Mouse (Mus musculus) embryonic facial prominence, embryonic 12.5 days (tissue): ENCODE data around the gene Abr. TPM values are rescaled to one million over a fixed set of nuclear protein-coding genes. Genes with fewer than 3 reads are reported as not detected.
A peak's percentile ranks its signal among the peaks of the same experiment; 100 is the strongest.

Experiments
- ATAC-seq: fragments of 200-750 bp; cut with Nextera tagmentation; 2 replicates; pipeline ENCODE4 v1.8.0; 2017; ENCODE audit not compliant: insufficient number of reproducible peaks, insufficient read depth, low FRiP score, low TSS enrichment
- H3K27ac ChIP-seq: fragments of 300-500 bp; sonication (generic); 2 replicates; pipeline ENCODE4 v1.5.1; 2016; ENCODE audit warnings: mild to moderate bottlenecking
- H3K27me3 ChIP-seq: fragments of 300-500 bp; sonication (generic); 2 replicates; pipeline ENCODE4 v1.6.1; 2016; ENCODE audit warnings: mild to moderate bottlenecking, moderate library complexity
- H3K36me3 ChIP-seq: fragments of 300-500 bp; sonication (generic); 2 replicates; pipeline ENCODE4 v1.6.1; 2016; ENCODE audit warnings: mild to moderate bottlenecking
- H3K4me1 ChIP-seq: fragments of 300-500 bp; sonication (generic); 2 replicates; pipeline ENCODE4 v1.6.1; 2016
- H3K4me2 ChIP-seq: fragments of 300-500 bp; sonication (generic); replicated peaks from 2 replicates; pipeline ENCODE4 v1.6.1; 2016; ENCODE audit warnings: mild to moderate bottlenecking, moderate library complexity
- H3K4me3 ChIP-seq: fragments of 300-500 bp; sonication (generic); 2 replicates; pipeline ENCODE4 v1.5.1; 2016; ENCODE audit warnings: mild to moderate bottlenecking
- H3K9ac ChIP-seq: fragments of 300-500 bp; sonication (generic); 2 replicates; pipeline ENCODE4 v1.6.1; 2016; ENCODE audit warnings: mild to moderate bottlenecking, moderate library complexity
- H3K9me3 ChIP-seq: fragments of 300-500 bp; sonication (generic); 2 replicates; pipeline ENCODE4 v1.6.1; 2016; ENCODE audit warnings: mild to moderate bottlenecking, moderate library complexity
- WGBS: fragments of 180-500 bp; shearing (Covaris S2); methylation state at CpG from one replicate; pipeline ENCODE4 v1.1.7; 2016; 5-methylcytosine and 5-hydroxymethylcytosine counted together
- polyA plus RNA-seq: library from polyadenylated mRNA; unstranded; fragments of >200 nt; fragmentation: Nextera tagmentation; extraction: Ambion mirVana; gene quantifications from 2 replicates; pipeline ENCODE4 v1.2.1, GENCODE M21; 2016

The Abr gene
- polyA plus RNA-seq, 1 experiment from 2014 or later, result 46.7 TPM

DNA sequence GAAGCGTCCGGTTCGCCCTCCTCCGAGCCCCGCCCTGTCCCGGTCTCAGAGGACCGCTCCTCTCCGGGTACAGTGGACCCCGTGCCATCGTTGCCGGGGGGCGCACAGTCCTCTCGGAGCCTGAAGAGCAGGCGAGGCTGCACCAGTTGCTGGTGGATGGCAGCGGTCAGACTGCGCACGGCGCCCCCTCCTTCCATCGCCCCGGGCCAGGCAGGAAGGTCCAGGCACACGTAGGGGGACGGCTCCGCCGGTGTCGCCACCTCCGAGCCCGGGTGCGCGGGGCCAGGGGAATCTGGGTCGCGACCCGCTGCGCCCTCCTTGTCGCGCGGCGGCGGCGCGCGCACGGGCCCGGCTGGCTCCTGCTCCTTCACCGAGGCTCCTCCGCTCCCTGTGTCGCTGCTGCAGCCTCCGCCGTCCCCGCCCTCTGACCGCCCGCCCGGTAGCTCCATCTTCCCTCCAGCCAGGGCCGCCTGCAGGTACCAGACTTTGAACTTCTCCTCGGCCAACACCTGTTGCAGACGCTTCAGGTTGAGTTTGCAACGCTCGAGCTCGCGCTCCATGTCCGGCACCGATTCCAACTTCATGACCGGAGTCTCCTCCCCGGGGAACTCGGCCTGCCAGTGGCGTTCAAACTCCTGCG lies 572 bp upstream of the Abr start:
- Histone ChIP-seq H3K9me3 (no peaks in the 10 kb centered on the region), H3K4me3 (peak overlapping the region; percentile 67), H3K4me1 (peaks cover 6% of the 10 kb centered on the region), H3K36me3 (no peaks in the 10 kb centered on the region), H3K27ac (no peak overlapping the region), H3K9ac (peak overlapping the region; percentile 65), H3K27me3 (peaks cover 26% of the 10 kb centered on the region), H3K4me2 (peak overlapping the region; percentile 100)
- WGBS, result 1% methylated on average over 66 of the region's 66 CpGs
- ATAC-seq, result no peak

DNA sequence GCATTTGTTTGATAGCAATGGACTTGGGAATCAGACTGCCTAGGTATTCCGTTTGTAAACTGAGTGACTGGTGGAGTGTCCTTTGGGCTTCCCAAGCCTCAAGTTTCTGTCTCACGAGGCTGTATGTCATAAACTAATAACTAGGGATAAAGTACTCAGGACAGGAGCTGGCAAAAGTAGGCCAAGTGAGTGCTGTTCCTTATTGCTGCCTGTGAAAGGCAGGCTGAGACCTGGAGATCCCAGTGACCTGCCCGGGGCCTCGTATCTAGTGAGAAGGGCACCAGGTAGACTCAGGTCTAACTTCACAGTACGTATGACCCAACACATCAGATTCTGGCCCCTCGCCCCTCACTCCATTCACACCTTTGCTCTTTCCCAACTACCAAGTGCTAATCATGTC lies 4.0 kb downstream of the Abr start:
- 84% methylated on average over 6 of the region's 6 CpGs for WGBS
- Histone ChIP-seq H3K27ac (no peak overlapping the region), H3K4me1 (peaks cover 13% of the 10 kb centered on the region), H3K9ac (no peak overlapping the region), H3K9me3 (no peaks in the 10 kb centered on the region), H3K36me3 (no peaks in the 10 kb centered on the region), H3K4me2 (no peak overlapping the region), H3K4me3 (no peak overlapping the region), H3K27me3 (peaks cover 28% of the 10 kb centered on the region)
- ATAC-seq, result no peak

GRCm38 (mm10) chr11:76614246-76614645 lies 7.9 kb downstream of the Abr start:
- no peak overlapping the region for H3K4me3 ChIP-seq
- no peak overlapping the region for H3K9ac ChIP-seq
- H3K36me3 ChIP-seq, result no peaks in the 10 kb centered on the region
- ATAC-seq, result no peak
- H3K4me2 ChIP-seq, result no peak overlapping the region
- WGBS, result 49% methylated on average over 2 of the region's 2 CpGs
- no peak overlapping the region for H3K27ac ChIP-seq
- H3K9me3 ChIP-seq, result no peaks in the 10 kb centered on the region
- H3K4me1 ChIP-seq, result peaks cover 9% of the 10 kb centered on the region; the same call in 1 of the 2 replicates
- 0 out of 2 replicates have a peak, but pooled peaks cover 3% of the 10 kb centered on the region for H3K27me3 ChIP-seq

GRCm38 (mm10) chr11:76612638-76613104 lies 9.4 kb downstream of the Abr start:
- 1% methylated on average over 19 of the region's 19 CpGs for WGBS
- Histone ChIP-seq H3K9me3 (no peaks in the 10 kb centered on the region), H3K4me2 (peak overlapping the region; percentile 70), H3K27me3 (0 out of 2 replicates have a peak, but pooled peaks cover 3% of the 10 kb centered on the region), H3K36me3 (no peaks in the 10 kb centered on the region), H3K4me1 (peaks cover 9% of the 10 kb centered on the region; the same call in 1 of the 2 replicates), H3K4me3 (peak overlapping the region; percentile 40), H3K9ac (peak overlapping the region; percentile 41; the same call in 1 of the 2 replicates), H3K27ac (no peak overlapping the region)
- ATAC-seq, result no peak

DNA sequence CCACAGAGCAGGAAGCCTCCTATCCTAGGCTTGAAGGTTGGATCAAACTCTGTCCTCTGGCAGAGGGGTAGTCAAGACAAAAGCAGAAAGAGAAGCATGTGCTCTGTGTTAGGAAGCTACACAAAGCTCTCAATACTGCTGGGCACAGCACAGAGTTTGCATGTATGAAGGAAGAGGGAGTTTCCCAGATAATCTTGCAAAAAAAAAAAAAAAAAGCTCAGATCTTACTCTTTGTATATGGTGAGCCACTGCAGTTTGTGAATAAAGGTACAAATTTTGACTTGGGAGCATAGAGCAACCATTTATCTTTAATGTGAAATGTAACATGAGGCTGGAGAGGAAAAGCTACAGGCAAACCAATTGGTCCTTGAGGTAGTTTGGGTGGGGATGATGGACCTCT lies 11.2 kb downstream of the Abr start:
- 0 out of 2 replicates have a peak, but pooled peaks cover 3% of the 10 kb centered on the region for H3K27me3 ChIP-seq
- no peak overlapping the region for H3K27ac ChIP-seq
- peaks cover 13% of the 10 kb centered on the region for H3K4me1 ChIP-seq
- no peak overlapping the region for H3K4me2 ChIP-seq
- no peak overlapping the region for H3K9ac ChIP-seq
- no peaks in the 10 kb centered on the region for H3K9me3 ChIP-seq
- H3K36me3 ChIP-seq, result no peaks in the 10 kb centered on the region
- no peak overlapping the region for H3K4me3 ChIP-seq
- ATAC-seq, result no peak

DNA sequence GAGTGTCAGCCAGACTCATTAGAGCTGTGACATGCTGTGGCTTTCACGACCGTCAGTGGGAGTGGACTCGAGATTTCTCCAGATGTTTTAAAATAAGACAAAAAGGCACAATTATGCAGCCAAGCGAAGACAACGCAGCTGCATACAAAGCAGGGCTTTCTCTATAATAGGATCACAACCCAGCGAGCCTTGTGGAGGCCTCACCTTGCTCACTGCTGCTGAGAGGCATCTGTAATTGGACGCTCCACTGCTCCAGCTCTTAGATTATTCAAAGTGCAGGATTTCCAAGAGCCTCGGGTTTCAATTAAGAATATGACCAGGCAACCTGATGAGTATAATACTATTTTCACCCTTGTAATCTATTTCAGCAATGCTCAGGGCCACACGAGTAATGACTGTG lies 15.6 kb downstream of the Abr start:
- no peaks in the 10 kb centered on the region for H3K36me3 ChIP-seq
- WGBS, result 50% methylated on average over 9 of the region's 9 CpGs
- no peak overlapping the region for H3K4me2 ChIP-seq

DNA sequence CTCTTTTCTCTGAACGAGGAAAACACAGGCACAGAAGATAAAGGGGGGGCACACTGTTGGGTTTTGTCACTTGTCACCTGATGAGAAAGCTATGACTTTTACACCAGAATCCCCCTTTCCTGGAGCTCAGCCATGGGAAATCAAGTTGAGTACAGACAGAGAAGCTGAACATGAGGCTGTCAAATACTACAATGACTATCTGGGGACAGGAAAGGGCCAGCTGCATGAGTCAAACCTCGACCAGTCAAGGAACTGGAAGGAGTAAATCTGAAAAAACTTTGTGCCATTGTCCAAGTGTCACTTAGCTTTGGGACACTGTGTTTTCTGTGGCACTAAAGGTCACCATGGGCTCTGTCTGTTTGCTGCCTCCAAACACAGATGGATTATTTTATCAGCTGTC lies 22.9 kb downstream of the Abr start:
- no peak overlapping the region for H3K27ac ChIP-seq
- H3K9ac ChIP-seq, result no peak overlapping the region
- H3K4me1 ChIP-seq, result no peaks in the 10 kb centered on the region
- no peaks in the 10 kb centered on the region for H3K27me3 ChIP-seq
- 19% methylated on average over 2 of the region's 2 CpGs for WGBS
- H3K36me3 ChIP-seq, result no peaks in the 10 kb centered on the region
- H3K4me2 ChIP-seq, result no peak overlapping the region
- no peak overlapping the region for H3K4me3 ChIP-seq
- no peaks in the 10 kb centered on the region for H3K9me3 ChIP-seq
- no peak for ATAC-seq

More for the DNA sequence above, 15.6 kb downstream of the Abr start:
- Histone ChIP-seq H3K9ac (no peak overlapping the region), H3K27ac (no peak overlapping the region), H3K4me1 (peaks cover 9% of the 10 kb centered on the region; the same call in 1 of the 2 replicates), H3K4me3 (no peak overlapping the region), H3K9me3 (no peaks in the 10 kb centered on the region), H3K27me3 (no peaks in the 10 kb centered on the region)
- ATAC-seq, result no peak; the same call in 1 of the 2 replicates

- no peak overlapping the region for H3K27ac ChIP-seq
- no peak overlapping the region for H3K4me3 ChIP-seq
- no peak overlapping the region for H3K4me2 ChIP-seq
- no peaks in the 10 kb centered on the region for H3K36me3 ChIP-seq
- ATAC-seq, result no peak
- H3K4me1 ChIP-seq, result 0 out of 2 replicates have a peak, but pooled peaks cover 2% of the 10 kb centered on the region
- H3K27me3 ChIP-seq, result no peaks in the 10 kb centered on the region
- no peaks in the 10 kb centered on the region for H3K9me3 ChIP-seq
- H3K9ac ChIP-seq, result no peak overlapping the region
- WGBS, result 69% methylated on average over 5 of the region's 5 CpGs
These were observed 23.4 kb downstream of the Abr start for GRCm38 (mm10) chr11:76598757-76599156.

DNA sequence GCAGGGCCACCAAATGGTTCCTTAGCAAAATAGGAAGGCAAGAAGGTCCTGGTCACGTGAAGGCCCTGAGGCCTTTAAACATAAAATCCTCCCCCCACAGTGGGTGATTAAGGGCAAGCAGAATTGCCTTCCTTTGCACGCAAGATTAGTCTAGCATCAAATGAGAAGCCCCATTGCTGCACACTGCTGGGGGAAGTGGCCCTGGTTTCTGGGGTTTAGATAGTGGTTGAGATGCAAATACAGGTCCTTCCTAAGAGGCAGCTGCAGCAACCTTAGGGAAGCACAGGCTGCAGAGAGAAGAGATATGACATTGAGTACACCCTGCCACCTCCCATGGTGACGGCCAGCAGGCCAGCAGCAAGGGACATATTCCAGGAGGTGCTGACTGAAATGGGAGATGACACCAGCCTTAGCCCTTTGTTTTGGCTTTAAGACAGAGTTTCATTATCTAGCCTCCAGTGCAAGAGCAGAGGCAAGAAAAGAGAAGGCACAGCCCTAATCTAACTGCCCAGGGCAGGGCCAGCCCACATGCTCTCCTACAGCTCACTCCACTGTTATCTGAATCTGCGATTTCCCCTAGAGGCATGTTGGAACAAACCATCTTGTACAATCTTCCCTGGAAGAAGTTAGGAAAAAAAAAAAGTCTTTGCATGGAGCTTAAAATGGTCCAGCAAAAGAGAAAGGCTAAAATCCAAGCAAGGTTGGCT lies 28.3 kb downstream of the Abr start:
- Histone ChIP-seq H3K27ac (no peak overlapping the region), H3K9ac (no peak overlapping the region), H3K4me3 (no peak overlapping the region), H3K9me3 (no peaks in the 10 kb centered on the region), H3K27me3 (no peaks in the 10 kb centered on the region), H3K4me2 (no peak overlapping the region), H3K4me1 (0 out of 2 replicates have a peak, but pooled peaks cover 4% of the 10 kb centered on the region), H3K36me3 (no peaks in the 10 kb centered on the region)
- WGBS, result 67% methylated on average over 4 of the region's 4 CpGs
- no peak for ATAC-seq

DNA sequence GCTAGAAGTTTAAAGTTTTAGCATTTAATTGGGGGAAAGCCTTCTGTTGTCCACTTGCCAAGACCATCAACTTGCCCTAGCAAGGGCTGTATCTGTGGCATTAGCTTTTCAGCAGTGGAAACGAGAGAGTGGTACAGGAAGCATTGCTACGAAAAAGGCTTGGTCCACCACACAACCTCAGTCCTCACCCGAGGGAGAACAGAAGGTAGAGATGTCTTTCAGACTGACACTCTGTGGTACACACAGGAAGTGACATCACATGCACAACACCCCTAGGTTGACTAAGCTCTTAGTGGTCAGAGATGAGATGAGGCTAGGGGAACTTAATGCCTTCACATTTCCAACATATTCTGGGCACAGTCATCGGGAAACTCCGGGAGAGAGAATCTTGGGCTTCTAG lies 32.4 kb downstream of the Abr start:
- H3K4me2 ChIP-seq, result no peak overlapping the region
- WGBS, result 88% methylated on average over 5 of the region's 5 CpGs
- ATAC-seq, result no peak
- no peak overlapping the region for H3K4me3 ChIP-seq
- no peaks in the 10 kb centered on the region for H3K9me3 ChIP-seq
- 0 out of 2 replicates have a peak, but pooled peaks cover 4% of the 10 kb centered on the region for H3K4me1 ChIP-seq
- H3K27ac ChIP-seq, result no peak overlapping the region
- no peak overlapping the region for H3K9ac ChIP-seq
- H3K36me3 ChIP-seq, result no peaks in the 10 kb centered on the region
- no peaks in the 10 kb centered on the region for H3K27me3 ChIP-seq

- Histone ChIP-seq H3K4me3 (no peak overlapping the region), H3K27me3 (no peaks in the 10 kb centered on the region), H3K36me3 (no peaks in the 10 kb centered on the region), H3K9me3 (no peaks in the 10 kb centered on the region), H3K4me1 (0 out of 2 replicates have a peak, but pooled peaks cover 3% of the 10 kb centered on the region), H3K9ac (no peak overlapping the region), H3K4me2 (no peak overlapping the region), H3K27ac (no peak overlapping the region)
- WGBS, result 66% methylated on average over 10 of the region's 10 CpGs
- ATAC-seq, result no peak
These were observed 33.3 kb downstream of the Abr start for GRCm38 (mm10) chr11:76588632-76589485.
